Mouse (Mus musculus) adrenal gland, adult 8-10 months (tissue): ENCODE measurements at regions not wholly inside any gene's neighbourhood (a gene's known extent, or its start where the extent isn't known, plus 50 kb on each side); places are given as distances from the start of the nearest gene placed in this dataset.

Experiments
- DNase-seq: peaks from one replicate; pipeline ENCODE4 v3.0.0; 2022

DNA sequence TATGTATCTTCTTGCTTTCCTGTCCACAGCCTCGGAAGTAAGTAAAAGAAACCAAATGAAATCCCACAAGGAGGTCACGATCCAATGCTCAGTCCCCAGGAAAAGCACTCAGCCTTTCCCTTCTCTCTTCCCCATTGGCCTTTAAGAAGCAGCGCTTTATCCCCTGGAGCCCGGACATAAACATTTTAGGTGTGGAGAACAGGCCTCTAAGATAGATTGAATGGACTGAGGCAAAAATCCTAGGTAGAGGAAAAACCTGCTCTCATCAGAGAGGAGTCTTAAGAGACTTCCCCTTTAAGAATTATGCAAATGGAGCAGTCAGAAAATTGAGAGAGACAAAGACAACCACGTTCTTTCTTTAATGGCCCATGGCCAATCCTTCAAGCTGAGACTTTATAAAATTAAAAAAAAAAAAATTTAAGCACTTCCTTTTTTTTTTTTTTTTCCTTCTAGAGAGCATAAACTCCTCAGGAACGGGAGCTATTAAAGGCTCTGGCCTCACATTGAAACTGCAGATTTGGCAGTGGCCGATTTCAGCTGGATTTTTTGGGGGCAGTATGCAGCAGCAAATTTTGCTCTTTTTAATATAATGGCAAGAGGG lies 1020.5 kb downstream of the 9330182O14Rik start:
- DNase-seq = no peak

DNA sequence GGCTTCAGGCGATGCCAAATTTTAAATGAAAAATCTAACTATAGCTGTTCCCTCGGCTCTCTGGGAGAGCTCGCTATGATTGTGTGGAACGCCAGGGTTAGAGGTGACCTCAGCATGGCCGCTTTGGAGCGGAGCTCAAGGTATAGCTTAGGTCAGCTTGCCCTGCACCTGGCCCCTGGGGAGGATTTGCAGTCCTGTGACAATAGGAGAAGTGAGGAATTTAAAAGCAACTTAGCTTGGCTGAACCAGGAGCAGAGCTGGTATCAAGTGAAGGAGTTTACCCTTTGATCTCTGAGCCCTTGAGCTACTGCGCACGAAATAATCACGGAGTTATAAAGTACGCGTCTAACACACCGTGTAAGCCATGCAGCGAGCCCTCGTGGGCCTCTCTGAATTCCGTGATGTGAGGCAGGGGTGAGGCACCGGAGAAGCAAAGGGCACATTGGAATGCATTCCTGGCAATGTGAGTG lies 1021.0 kb downstream of the 9330182O14Rik start:
- DNase-seq = no peak

DNA sequence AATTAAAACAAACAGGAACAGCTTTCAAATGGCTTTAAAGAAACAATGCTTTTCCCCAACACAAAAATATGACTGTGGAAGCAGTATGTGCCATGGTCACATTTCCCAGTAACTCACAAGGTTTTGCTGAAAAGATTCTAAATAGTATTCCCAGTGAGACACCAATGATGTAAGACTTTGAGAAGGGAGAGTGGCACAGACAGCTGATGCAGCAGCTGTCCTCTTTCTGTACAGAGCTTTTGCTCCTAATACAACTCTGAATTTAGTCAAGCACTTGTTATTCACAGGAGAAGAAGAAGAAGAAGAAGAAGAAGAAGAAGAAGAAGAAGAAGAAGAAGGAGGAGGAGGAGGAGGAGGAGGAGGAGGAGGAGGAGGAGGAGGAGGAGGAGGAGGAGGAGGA lies 1023.6 kb downstream of the 9330182O14Rik start:
- no peak for DNase-seq

- DNase-seq = no peak
These were observed 1028.1 kb downstream of the 9330182O14Rik start for GRCm38 (mm10) chr15:41162268-41162667.

- no peak for DNase-seq
These were observed 1028.6 kb downstream of the 9330182O14Rik start for GRCm38 (mm10) chr15:41162793-41163192.

GRCm38 (mm10) chr15:41163643-41164358 lies 1029.6 kb downstream of the 9330182O14Rik start:
- DNase-seq = no peak

DNA sequence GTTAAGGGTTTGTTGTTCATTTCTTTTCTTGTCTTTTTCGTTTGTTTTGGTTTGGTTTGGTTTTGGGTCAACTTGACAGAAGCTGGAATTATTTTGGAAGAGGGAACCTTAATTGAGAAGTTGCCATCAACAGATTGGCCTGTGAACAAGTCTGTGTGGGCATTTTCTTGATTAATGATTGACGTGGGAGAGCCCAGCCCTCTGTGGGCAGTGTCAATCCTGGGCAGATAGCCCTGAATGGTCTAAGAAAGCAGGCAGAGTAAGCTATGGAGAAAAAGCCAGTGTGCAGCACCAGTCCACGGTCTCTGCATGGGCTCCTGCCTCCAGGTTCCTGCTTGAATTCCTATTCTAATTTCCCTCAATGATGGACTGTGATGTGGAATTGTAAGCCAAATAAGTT lies 1031.4 kb downstream of the 9330182O14Rik start:
- DNase-seq = no peak

- DNase-seq = no peak
These were observed 1056.6 kb downstream of the 9330182O14Rik start for GRCm38 (mm10) chr15:41190792-41191191.

DNA sequence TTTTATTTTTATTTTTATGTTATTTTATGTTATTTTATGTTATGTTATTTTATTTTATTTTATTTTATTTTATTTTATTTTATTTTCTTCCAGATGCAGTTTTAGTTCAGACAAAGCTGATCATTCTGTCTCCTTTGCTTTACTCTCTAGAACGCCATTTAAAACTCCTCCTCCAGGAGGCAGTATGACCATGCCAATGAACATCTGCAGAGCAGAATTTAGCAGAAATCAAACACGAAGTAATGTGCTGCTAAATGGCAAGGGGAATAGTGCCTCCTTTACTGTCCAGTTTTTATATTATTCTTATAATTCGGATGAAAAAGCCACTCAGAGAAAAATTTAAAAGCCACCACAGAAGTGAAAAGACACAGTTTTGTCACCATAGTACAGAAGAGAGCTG lies 1059.1 kb downstream of the 9330182O14Rik start:
- DNase-seq = peak; percentile 31

DNA sequence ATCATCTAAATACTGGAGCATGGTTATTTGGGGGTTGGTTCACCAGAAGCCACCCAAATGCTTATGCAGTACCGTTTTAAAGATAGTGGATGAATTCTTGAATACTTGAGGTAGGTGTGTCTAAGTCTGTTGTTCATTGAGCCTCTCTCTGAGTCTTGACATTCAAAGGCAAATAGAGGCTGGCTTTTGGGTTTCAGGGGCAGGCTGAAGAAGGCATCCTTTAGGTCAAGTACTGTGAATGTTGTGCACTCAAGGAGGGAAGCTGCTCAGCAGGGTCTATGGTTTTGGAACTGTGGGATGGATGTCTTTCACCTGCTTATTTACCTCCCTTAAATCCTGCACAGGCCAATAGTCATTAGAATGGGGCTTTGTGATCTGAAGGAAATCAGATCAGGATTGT lies 1089.6 kb downstream of the 9330182O14Rik start:
- no peak for DNase-seq

GRCm38 (mm10) chr15:41232406-41233060 lies 1098.4 kb downstream of the 9330182O14Rik start:
- peak; percentile 11 for DNase-seq
